Mouse (Mus musculus) cerebellum, adult 11-12 months (tissue): ENCODE measurements around the gene Aco2.

ENCODE experiments used
- DNase-seq: peaks from one replicate; pipeline ENCODE4 v3.0.0; 2022

The Aco2 gene

DNA sequence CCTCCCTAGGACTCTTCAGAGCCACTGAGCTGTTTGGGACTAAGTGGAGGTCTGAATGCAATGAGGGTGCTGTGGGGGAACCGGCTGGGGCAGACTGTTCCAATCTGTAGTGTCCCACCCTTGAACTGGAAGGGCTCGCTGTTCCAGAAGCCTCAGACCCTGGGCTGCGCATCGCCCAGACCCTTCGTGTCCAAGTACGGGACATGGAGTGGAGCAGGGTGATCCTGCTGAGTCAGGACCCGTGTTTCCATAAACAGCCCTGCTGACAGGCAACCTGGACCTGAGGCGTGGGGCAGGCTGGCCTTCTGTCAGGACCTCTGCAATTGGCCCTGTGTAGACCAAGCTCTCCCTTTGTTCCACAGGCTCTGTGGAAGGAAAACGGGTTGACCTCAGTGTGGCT is 25.4 kb upstream of the Aco2 start:
- DNase-seq: peak; percentile 42

DNA sequence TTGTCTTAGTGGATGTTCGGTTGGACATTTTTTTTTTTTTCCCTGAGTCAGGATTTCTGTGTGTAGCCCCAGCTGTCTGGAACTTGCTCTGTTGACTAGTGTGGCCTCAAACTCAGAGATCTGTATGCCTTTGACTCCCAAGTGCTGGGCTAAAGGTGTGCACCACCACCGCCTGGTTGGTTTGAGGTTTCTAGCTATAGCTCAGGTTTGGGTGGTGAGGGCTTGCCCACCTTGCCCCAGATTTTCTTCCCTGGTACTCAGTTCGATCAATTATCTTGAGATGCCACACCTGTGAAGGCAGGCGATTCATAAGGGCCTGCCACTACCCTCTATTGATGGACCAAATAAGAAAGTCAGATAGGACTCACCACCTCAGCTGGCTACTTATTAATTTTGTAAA is 24.9 kb upstream of the Aco2 start:
- DNase-seq: peak; percentile 23

DNA sequence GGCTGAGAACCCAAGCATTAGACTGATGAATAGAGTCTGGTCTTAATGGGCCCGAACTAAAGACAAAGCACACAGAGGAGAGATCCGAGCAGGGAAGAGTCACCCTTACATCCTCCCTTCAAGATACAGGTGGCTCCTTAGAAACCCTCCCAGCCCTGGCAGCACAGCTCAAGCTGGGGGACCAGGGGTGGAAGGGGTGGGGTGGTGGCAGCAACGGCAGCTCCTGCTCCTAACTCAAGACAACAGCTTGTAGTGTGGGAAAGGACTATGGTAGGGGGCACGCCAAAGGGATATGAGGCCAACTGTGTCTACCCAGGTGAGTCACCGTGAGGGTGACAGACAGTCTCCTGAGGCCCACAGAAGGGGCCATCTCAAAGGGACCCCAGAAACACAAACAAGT is 24.2 kb upstream of the Aco2 start:
- DNase-seq: peak; percentile 47

DNA sequence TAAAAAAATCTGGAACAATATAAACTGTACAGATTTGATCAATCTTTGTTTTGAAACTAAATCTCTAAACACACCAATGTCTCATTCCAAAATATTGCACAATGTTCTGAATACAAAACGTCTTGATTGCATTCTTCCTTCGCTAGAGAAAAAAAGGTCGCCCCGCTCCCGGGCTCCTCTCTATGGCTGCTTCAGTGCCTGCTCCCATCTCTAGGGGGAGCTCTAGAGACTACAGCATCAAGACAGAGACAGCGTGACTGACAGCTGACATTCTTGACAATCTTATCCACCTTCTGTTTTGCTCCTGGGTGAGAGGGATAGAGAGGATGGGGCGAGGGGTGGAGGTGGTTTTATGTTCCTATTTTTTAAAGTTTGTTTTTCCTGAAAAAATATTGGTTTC is 23.8 kb upstream of the Aco2 start:
- DNase-seq: peak; percentile 59

DNA sequence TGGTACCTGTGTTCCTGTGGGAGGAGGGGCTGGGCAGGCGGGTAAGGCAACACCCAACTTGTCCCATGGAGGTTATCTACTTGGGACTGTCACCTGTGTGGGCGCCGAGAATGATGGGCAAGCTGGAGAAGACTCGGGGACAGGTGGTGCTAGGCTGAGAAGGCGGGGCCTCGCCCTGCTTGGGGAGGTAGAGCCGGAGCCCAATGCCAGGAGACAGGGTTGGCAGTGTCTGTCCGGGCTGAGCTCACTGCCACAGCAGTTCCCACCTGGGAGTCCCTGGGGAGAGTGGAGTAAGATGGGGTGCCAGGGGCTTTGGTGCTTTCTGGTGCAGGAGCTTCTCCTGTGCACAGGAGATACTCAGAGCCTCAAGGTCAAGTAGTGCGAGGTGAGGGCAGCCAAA is 23.0 kb upstream of the Aco2 start:
- DNase-seq: peak; percentile 88

DNA sequence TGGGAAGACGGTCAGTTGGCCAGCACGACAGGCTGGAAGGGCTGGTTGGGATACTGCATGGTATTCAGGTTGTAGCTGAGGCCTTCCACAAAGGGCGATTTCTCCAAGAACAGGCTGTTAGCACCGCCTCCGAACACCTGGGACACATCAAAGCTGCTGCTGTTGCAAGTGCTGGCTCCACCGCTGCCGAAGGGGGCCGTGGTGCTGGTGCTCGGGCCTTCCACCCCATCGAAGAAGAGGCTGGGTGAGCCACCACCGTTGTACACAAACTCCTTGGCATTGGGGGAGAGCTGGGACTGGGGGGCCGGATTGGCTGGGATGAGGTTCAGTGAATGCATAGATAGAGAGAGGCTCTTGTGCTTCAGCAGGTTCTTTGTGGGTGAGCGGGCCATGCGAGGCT is 21.4 kb upstream of the Aco2 start:
- DNase-seq: peak; percentile 43

DNA sequence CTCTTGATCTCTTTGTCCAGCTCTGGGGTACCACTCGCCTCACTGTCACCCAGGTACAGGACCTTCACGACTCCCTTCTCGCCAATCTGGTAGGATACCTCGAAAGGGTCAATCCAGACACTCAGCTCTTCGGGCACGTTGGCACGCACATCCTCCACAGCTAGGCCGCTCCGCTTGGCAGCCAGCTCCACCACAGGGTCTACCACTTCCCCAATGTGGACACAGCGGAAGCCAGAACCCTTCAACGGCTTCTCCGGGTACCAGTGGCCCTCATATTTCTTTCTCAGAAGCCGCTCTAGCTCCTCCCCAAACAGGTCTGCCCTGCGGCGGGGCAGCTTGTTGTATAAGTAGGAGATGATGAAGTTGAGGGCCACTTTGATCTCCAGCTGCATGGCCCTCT is 20.7 kb upstream of the Aco2 start:
- peak; percentile 47 for DNase-seq

DNA sequence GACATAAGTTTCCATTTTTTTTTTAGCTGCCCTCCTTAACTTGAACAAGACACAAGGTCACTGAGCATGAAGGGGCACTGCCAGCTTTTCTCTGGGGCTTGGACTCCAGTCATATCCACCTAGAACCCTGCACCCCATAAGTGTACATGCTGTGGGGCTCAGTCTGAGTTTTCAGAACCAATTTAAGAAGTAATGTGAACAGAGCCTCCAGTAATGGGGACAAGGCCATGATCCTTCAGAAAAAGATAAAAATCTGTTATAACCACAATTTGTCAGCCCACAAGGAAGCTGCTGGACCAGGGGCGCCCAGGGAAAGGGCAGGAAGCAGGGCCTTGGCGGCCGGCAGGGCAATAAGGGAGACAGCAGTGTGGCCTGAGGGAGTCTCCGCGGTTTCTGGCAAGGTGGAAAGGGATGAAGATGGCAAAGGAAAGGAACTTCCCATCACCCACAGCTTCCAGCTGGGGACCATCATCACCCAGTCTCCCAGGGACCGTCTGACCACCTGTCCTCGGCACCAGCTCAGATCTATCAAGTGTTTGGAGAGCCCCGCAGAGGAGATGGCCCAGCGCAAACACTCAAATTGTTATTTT is 19.6 kb upstream of the Aco2 start:
- peak; percentile 75 for DNase-seq

DNA sequence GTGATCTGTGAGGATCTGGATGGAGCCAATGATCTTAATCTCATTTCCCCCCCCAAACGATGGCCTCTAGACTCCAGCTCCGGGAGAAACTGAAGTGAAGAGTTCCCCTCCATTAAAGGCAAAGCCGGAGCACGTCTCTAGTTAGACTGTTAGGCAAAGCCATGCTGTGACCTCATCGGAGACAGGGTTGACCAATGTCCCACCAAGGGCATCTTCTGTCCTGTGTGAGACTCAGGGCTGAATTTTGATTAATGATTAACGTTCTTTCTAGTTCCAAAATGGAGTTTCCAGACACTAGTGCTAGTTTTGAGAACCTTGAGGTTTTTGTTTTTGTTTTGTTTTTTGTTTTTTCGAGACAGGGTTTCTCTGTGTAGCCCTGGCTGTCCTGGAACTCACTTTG is 19.0 kb upstream of the Aco2 start:
- DNase-seq: peak; percentile 28

DNA sequence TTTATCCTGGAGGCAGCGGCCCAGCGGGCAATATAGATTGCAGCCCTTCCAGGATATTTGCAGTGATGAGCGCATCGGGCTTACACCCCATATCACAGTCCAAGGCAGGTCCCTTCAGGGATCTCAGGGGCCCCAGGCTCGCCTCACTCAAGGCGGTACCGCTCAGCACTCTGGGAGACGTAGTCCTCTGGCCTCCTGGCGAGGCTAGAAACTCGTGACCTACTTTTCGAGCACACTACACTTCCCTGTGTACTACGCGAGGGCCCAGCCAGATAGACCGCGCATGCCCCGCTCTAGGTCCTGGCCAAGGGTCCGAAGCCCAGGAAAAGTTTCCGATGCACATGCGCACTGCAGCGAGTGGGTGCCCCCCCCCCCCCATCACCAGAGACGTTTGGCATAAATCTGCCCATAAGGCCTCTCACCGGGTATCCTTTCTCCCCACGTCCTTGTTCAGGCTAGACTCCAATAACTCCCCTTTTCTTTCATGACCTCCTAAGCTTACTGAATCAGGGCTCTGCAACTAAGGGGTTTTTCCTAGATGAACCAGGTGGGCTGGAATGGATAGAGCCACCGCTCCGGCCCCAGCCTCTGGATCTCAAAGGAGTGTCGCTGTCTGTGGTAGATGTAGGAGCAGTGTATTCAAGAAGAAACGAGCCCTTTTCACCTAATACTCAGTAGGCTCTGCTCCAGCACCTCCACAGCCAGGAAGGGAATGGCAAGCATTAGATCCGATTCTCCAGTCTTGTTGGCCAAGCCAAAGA is 15.9 kb upstream of the Aco2 start:
- peak; percentile 95 for DNase-seq

DNA sequence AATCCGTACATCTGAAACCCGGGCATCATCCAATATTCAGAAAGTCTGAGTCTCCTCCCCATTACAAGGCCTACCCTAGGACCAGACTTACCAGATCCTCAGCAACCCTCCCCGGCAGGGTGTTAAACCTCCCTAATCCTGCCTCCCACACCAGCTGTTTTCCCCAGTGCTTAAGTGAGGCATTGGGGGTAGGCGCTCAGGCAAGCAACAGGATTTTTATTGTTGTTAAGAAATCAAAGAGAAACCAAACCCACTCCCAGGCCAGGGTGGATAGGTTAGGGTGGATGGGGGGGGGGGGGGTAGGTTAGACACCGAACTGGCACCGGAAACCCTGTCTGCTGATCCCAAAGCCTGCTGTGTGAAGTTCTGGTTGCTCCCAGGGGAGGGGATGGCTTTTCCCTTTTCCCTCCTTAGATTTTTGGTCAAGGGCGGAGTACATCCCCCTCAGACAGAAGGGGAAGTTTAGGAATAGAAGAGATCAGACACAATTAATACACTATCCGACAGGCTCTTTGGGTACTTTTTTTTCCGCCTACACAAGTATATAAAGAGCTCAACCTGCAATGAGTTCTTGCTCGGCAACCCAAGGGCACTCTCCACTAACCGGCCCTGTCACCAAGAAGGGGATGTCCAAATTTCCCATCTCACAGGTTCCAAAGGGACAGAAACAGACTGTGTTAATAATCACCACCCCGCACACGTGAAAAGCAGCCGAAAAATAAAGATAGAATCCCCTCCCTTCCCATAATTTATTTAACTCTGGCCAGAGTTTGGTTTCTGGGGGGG is 15.0 kb upstream of the Aco2 start:
- peak; percentile 66 for DNase-seq

DNA sequence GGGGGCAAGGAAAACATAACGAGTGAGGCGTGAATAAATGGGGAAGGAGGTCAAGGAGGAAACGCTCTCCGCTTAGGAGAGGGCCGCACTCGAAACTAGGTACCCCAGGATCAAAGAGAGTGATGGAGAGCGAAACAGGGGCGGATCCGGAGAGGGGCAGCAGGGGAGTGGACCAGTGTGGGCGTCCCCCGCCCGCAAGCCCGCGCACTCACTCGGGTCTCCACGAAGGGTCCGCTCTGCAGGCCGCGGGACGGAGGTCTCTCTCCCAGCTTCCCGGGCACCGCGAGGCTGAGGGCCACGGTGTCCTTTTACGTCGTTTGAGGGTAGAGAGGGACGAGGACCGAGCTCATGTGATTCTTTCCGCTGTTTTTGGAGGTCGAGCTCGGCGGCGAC is 14.4 kb upstream of the Aco2 start:
- no peak for DNase-seq

DNA sequence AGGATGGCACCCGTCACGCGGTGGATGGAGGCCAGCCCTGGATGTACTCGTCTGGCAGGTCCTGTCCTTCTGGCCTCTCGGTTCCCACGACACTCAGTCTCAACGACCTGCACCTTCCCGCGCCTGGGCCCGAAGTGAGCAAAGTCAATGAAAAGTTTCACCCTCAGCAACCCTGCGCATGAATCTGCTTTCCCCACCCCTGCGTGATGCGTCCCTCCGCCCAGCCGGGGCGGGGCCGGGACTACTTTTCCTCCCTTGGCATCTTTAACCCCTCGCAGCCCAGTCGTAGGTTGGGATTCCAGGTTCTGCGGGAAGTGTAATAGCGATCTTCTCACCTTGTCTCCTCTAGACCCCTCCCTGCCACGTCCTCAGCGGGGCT is 14.0 kb upstream of the Aco2 start:
- peak; percentile 93 for DNase-seq

DNA sequence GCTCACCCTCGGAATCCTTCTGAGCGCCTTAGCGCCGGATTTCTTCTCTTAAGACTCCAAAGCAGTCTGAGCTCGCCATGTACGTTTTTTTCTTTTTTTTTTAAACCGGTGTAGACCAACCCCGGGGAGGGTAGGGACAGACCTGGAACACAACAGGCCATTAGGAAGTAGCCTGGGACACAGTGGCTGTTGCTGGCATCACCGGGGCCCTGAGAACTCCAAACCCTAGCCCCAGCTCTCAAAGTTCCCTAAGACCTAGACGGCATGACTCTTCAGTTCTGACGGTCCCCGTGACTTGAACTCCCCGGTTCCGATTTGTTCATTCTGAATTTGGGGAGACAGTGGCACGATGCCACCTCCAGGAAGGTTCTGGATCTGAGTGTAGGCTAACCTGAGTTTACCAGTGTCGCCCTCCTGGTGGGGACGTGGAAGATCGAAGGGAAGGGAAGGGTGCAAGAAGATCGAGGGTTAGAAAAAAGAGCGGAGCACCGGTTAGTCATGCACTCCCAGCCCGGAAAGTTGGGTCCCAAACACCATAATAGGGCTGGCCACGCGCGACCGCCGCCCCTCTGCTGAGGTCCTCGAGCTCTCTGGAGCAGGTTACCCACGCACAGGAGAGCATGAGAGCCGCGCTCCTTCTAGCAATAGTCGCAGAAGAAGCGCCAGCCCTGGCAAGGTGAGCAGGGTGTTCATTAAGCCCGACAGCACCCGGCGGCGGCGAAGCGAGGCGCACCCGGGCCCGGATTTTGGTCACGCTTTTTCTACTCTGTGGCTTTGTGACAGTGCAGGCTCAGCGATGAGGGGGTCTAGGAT is 13.4 kb upstream of the Aco2 start, which contains the start of gene Tob2:
Gene Tob2, minus strand, starts transcription at position 280 of the 813 bp plus-strand sequence.
- peak; percentile 87 for DNase-seq

DNA sequence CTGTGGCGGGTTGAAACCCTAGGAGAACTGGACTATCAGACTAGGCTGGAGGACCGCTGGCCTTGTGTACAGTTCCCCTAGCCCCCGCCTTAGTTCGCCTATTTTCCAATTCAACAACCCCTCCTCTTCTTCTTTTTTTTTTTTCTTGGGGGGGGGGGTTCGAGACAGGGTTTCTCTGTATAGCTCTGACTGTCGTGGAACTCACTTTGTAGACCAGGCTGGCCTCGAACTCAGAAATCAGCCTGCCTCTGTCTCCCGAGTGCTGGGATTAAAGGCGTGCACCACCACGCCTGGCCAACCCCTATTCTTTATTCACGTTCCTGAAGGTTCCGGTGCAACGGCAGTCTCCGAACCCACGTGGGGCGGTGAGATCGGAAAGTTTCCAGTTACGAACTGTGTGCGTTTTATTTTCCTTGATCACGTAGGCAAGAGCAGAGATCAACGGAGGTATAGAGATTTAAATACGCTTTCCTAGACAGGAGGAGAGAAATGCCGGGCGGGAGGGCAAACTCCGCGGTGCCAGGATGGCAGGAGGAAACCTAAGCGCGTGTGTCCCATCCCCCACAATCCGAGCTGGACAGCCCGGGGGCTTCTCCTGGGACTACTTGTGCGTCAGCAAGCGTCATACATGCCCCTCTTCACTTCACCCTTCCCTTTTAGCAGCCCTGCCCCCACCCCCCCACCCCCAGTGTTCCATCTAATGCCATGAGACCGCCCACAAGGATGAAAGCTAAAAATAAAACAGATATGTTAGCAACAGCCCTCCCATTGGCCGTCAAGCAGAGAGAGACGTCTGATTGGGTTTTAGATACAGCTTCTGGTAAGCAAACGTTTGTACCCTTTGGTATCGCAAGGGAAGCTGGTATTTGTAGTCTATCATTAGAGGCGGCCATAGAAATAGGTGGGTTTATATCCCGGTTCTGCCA is 12.5 kb upstream of the Aco2 start:
- peak; percentile 93 for DNase-seq

DNA sequence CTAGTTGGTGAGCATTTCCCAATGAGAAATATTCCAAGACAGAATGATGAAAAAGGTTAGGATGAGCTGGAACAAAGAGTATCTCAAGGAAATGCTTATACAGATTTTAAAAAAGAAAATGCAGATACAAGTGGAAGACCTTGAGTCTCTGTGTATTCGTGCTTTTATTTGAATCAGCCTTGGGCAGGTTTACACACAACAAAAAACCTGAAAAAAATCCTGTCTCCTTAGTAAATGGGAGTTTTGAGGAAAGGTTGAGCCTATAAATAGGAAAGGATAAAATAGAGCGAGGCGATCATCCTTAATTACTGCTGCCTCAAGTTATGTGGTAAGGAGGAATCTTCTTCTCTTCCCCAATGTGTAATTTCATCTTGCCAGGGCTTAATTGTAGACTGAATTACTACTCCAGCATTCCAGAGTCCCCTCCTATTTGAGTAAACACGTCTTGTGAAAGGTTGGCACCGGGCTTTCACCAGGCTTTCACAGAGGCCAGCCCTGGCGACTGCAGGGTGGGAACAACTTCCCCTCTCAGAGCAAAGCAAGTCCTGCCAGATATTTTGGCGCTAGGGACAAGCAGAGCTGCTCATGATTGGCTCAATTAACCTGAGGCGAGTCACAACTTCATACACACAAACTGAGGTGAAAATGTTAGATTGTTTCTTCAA is 11.5 kb upstream of the Aco2 start:
- DNase-seq: peak; percentile 65

DNA sequence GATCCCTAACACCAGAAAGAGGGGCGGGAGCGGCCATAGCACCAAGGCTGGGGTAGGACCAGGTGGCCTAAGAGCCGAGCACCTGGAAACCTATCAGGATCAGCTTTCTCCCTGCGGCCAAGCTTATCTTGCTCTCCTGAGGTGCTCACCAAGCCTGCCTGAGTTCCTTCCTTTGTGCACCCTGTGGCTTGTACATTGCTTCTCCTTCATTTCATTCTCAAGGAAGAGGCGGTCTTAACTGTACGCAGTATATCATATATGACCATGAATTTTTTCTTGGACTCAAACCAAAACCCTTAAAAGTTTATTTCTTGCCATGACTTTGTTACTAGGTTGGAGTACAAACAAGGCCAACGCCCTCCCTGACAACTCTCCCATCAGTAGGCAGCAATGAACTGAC is 7.9 kb upstream of the Aco2 start:
- no peak for DNase-seq

DNA sequence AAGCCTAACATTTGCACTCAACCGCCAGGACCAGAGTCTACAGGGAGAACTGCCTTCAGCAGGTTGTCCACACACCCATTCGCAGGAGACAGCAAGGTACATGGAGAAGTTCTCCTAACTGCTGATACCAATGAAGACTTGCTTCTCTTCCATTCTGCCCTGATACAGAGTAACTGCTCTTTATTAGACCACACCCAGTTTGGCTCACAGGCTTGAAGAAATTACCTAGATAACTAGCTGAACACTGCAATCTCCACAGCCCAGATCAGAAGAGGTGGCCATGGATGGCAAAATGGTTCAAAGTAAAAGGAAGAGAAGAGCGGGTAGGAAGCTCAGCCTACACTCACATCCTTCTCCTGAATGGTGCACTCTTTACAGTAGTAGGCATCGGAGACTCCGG is 2.1 kb upstream of the Aco2 start:
- DNase-seq: no peak

DNA sequence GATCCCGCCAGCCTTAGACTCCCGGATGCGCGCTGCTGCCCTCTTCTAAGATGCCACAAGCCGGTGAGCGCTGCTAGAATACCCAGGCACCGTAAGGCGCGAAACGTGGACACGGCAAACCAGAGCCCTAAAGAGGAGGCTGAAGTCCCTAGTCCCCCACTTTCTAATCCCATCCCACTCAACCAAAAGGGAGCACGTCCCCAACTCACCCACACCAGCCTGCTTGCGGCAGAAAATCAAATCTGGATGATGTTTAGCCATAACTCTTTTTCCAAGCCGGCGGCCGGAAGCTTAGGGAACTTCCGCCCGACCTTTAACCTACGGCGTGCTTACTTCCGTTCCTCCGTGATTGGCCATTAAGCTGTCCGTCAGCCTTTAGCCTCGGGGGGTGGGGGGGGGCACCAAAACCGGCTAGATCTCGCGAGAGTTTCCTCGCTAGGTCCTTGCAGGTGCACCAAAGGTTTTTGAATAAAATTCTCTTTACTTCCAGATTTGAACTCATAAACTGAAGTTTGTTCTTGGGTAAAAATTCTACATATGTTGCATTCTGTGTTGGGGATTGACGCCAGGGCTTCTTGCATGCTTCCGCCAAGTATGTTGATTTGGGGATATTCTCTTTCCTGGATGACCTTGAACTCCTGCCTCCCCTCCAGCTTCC is 376 bp upstream of the Aco2 start, which contains the start of gene Phf5a:
Gene Phf5a, minus strand, starts transcription at position 308 of the 658 bp plus-strand sequence.
- peak; percentile 83 for DNase-seq

DNA sequence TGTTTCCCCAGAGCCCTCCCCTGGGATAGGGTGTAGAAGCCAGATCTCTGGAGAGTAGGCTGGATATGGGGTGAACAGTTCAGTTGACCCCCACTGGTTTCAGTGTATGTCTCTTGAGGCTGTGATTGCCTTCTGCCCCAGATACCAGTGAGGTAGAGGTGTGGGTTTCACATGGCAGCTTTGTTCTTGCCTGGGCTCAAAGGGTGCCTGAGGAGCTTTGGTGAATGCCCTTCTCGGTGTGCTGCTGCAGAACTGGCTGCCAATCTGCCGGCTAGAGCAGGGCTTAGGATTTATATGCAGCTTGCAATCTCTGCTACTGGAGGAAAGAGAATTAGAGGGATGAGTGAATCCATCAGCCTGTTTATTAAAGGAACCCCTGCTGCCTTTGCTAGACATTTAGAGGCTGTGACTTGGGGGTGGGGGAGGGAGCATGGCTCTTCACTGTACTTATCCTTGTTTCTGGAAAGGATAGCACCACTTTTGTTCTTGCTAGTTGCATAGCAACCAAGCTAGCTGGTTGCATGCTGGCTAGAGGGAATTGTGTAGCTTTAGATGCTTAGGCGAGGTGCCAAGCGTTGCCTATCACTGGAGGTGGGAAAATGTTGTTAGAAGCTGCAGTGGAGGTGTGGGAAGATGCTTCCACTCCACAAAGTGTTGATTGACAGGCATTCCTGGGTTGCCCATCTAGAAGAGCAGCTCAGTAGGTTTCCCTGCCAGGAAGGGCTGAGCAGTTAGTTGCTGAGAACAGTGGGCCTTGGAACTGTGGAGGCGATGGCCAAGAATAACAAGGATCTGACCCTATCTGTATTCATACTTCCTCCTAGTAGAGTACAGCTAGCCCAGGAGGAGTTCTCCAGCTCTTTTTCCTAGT is 7.7 kb downstream of the Aco2 start:
- no peak for DNase-seq
